Mouse (Mus musculus) spleen, adult 2 months (tissue): Measurements from ENCODE around the gene Rtn4. TPM values are rescaled to one million over a fixed set of nuclear protein-coding genes. Genes with fewer than 3 reads are reported as not detected.

Experiments used
- DNase-seq, 2 experiments: peaks; one replicate each; pipeline versions ENCODE4 v3.0.0 to v3.0.0-alpha.2; 2012 to 2021; ENCODE audit warnings: low spot score in 2 of 2, low read depth in 1 of 2
- H3K27ac ChIP-seq: fragments of 200-500 bp; 2 replicates; pipeline ENCODE4 v1.5.1; 2012; ENCODE audit warnings: low read length, inconsistent platforms; ENCODE audit not compliant: insufficient read depth
- H3K27me3 ChIP-seq: fragments of 200-500 bp; 2 replicates; pipeline ENCODE4 v1.6.1; 2012; ENCODE audit warnings: mild to moderate bottlenecking, moderate library complexity, low read length, inconsistent platforms; ENCODE audit not compliant: control insufficient read depth, insufficient read depth
- H3K36me3 ChIP-seq: fragments of 200-500 bp; 2 replicates; pipeline ENCODE4 v1.6.1; 2012; ENCODE audit warnings: mild to moderate bottlenecking, low read length, inconsistent platforms; ENCODE audit not compliant: control insufficient read depth, insufficient read depth
- H3K4me1 ChIP-seq: fragments of 200-500 bp; 2 replicates; pipeline ENCODE4 v1.6.1; 2011; ENCODE audit warnings: inconsistent platforms; ENCODE audit not compliant: control insufficient read depth, insufficient read depth, insufficient read length
- H3K4me3 ChIP-seq: fragments of 200-500 bp; 2 replicates; pipeline ENCODE4 v1.5.1; 2011; ENCODE audit warnings: mild to moderate bottlenecking, inconsistent platforms; ENCODE audit not compliant: insufficient read depth, insufficient read length; ENCODE audit errors: extremely low read depth
- CTCF ChIP-seq: fragments of 200-500 bp; IDR thresholded peaks from 2 replicates; pipeline ENCODE4 v1.5.1; 2011; ENCODE audit warnings: mild to moderate bottlenecking, inconsistent platforms; ENCODE audit not compliant: insufficient read depth, insufficient read length, insufficient replicate concordance; ENCODE audit errors: extremely low read depth
- POLR2A ChIP-seq: fragments of 200-500 bp; IDR thresholded peaks from 2 replicates; pipeline ENCODE4 v1.6.1; 2011; ENCODE audit warnings: low read depth, low read length, inconsistent platforms
- WGBS: fragments of 180-500 bp; shearing (Covaris S2); methylation state at CpG from one replicate; pipeline ENCODE4 v1.1.7; 2018; 5-methylcytosine and 5-hydroxymethylcytosine counted together
- polyA plus RNA-seq: library from polyadenylated mRNA; depleted of rRNA; stranded (reverse); fragments of >200 nt; gene quantifications from 2 replicates; pipeline ENCODE4 v1.2.3, GENCODE M21; 2012

Gene Rtn4
- polyA plus RNA-seq, 1 experiment = 41.9 TPM

- no peak overlapping the region for H3K27ac ChIP-seq
Observed at GRCm38 (mm10) chr11:29669706-29670105, 23.0 kb upstream of the Rtn4 start.

GRCm38 (mm10) chr11:29673359-29673758 lies 19.4 kb upstream of the Rtn4 start:
- Histone ChIP-seq H3K4me3 (no peak overlapping the region), H3K27ac (no peak overlapping the region), H3K4me1 (no peaks in the 10 kb centered on the region), H3K27me3 (no peaks in the 10 kb centered on the region), H3K36me3 (no peaks in the 10 kb centered on the region)
- TF ChIP-seq POLR2A (no peak), CTCF (no peak)
- 65% methylated on average over 2 of the region's 2 CpGs for WGBS
- DNase-seq = no peak

More at GRCm38 (mm10) chr11:29669706-29670105, 23.0 kb upstream of the Rtn4 start:
- no peak overlapping the region for H3K4me3 ChIP-seq
- no peaks in the 10 kb centered on the region for H3K27me3 ChIP-seq
- no peaks in the 10 kb centered on the region for H3K36me3 ChIP-seq
- DNase-seq = no peak
- TF ChIP-seq POLR2A (no peak), CTCF (no peak)
- 90% methylated on average over 4 of the region's 4 CpGs for WGBS
- H3K4me1 ChIP-seq = no peaks in the 10 kb centered on the region

- H3K27me3 ChIP-seq = no peaks in the 10 kb centered on the region
- WGBS = 87% methylated on average over 4 of the region's 4 CpGs
- H3K4me1 ChIP-seq = no peaks in the 10 kb centered on the region
- no peak overlapping the region for H3K4me3 ChIP-seq
- peak in 1 of 2 experiments; percentile 7 for DNase-seq
- H3K27ac ChIP-seq = no peak overlapping the region
- no peaks in the 10 kb centered on the region for H3K36me3 ChIP-seq
- TF ChIP-seq CTCF (no peak), POLR2A (no peak)
Observed at GRCm38 (mm10) chr11:29676718-29677117, 16.0 kb upstream of the Rtn4 start.

- no peak for TF ChIP-seq CTCF
- TF ChIP-seq POLR2A = no peak
- 87% methylated on average over 3 of the region's 3 CpGs for WGBS
- DNase-seq = no peak
- H3K4me1 ChIP-seq = no peaks in the 10 kb centered on the region
- H3K4me3 ChIP-seq = no peak overlapping the region
- no peak overlapping the region for H3K27ac ChIP-seq
- no peaks in the 10 kb centered on the region for H3K27me3 ChIP-seq
- H3K36me3 ChIP-seq = no peaks in the 10 kb centered on the region
Observed at GRCm38 (mm10) chr11:29679942-29680341, 12.8 kb upstream of the Rtn4 start.

- Histone ChIP-seq H3K36me3 (no peaks in the 10 kb centered on the region), H3K4me1 (no peaks in the 10 kb centered on the region), H3K4me3 (no peak overlapping the region), H3K27ac (no peak overlapping the region), H3K27me3 (no peaks in the 10 kb centered on the region)
- no peak for TF ChIP-seq POLR2A
- no peak for TF ChIP-seq CTCF
- DNase-seq = no peak
- WGBS = 80% methylated on average over 3 of the region's 3 CpGs
Observed at GRCm38 (mm10) chr11:29680771-29681170, 12.0 kb upstream of the Rtn4 start.

GRCm38 (mm10) chr11:29684272-29684671 lies 8.5 kb upstream of the Rtn4 start:
- WGBS = 88% methylated on average over 2 of the region's 2 CpGs

GRCm38 (mm10) chr11:29686176-29686575 lies 6.6 kb upstream of the Rtn4 start:
- Histone ChIP-seq H3K4me3 (no peak overlapping the region), H3K27ac (no peak overlapping the region), H3K36me3 (no peaks in the 10 kb centered on the region), H3K4me1 (no peaks in the 10 kb centered on the region), H3K27me3 (no peaks in the 10 kb centered on the region)
- 48% methylated on average over 2 of the region's 2 CpGs for WGBS
- peak in 1 of 2 experiments; percentile 50 for DNase-seq
- no peak for TF ChIP-seq POLR2A
- TF ChIP-seq CTCF = no peak

More at GRCm38 (mm10) chr11:29684272-29684671, 8.5 kb upstream of the Rtn4 start:
- no peaks in the 10 kb centered on the region for H3K4me1 ChIP-seq
- no peaks in the 10 kb centered on the region for H3K27me3 ChIP-seq
- H3K36me3 ChIP-seq = no peaks in the 10 kb centered on the region
- H3K4me3 ChIP-seq = no peak overlapping the region
- H3K27ac ChIP-seq = no peak overlapping the region
- DNase-seq = no peak
- TF ChIP-seq POLR2A = no peak
- no peak for TF ChIP-seq CTCF
